Mouse (Mus musculus): ENCODE measurements around the gene AC124502.3. TPM values are rescaled to one million over a fixed set of nuclear protein-coding genes. Genes with fewer than 3 reads are reported as not detected.
A peak's percentile ranks its signal among the peaks of the same experiment; 100 is the strongest.

Gene AC124502.3
- polyA plus RNA-seq, 1 experiment: 1.6 TPM

GRCm38 (mm10) chr19:4990716-4991115 lies 48.0 kb upstream of the AC124502.3 start:
- Histone ChIP-seq H3K79me2 (ENCODE audit: control insufficient read depth, insufficient read depth) (no peaks in the 10 kb centered on the region), H3K27me3 (ENCODE audit: control insufficient read depth, insufficient read depth, insufficient read length) (no peaks in the 10 kb centered on the region), H3K36me3 (ENCODE audit: control insufficient read depth, insufficient read depth) (no peaks in the 10 kb centered on the region), H3ac (ENCODE audit: control insufficient read depth, insufficient read length) (no peak overlapping the region), H3K4me3 (no peak overlapping the region), H3K4me2 (ENCODE audit: low read depth) (no peak overlapping the region)
- no peak for TF ChIP-seq E2F4 (IDR thresholded peaks at IDR 0.05; ENCODE audit: insufficient read depth)
- no peak for TF ChIP-seq MAX (IDR thresholded peaks at IDR 0.05; ENCODE audit: low read depth)
- no peak for TF ChIP-seq MYOG (IDR thresholded peaks at IDR 0.05; ENCODE audit: control insufficient read depth in 1 of 3, insufficient read depth in 1 of 3, insufficient read length in 2 of 3, low read depth in 2 of 3)
- TF ChIP-seq MYOD1 (IDR thresholded peaks at IDR 0.05; ENCODE audit: control insufficient read depth in 1 of 3, insufficient read length in 2 of 3, low read depth in 2 of 3): no peak
- TF ChIP-seq USF1 (IDR thresholded peaks at IDR 0.05; ENCODE audit: low read depth): no peak
- no peak for TF ChIP-seq TCF3 (IDR thresholded peaks at IDR 0.05; ENCODE audit: insufficient read length, low read depth)
- no peak for TF ChIP-seq POLR2AphosphoS2 (IDR thresholded peaks at IDR 0.05; ENCODE audit: insufficient read length, low read depth)
- no peak for TF ChIP-seq REST (IDR thresholded peaks at IDR 0.05; ENCODE audit: insufficient read depth, insufficient read length)
- no peak for TF ChIP-seq CEBPB (IDR thresholded peaks at IDR 0.05; ENCODE audit: insufficient read depth, poor library complexity, severe bottlenecking)
- TF ChIP-seq POLR2A (IDR thresholded peaks at IDR 0.05; ENCODE audit: insufficient read length, low read depth): no peak
- no peak for TF ChIP-seq TCF12 (IDR thresholded peaks at IDR 0.05; ENCODE audit: insufficient read depth, poor library complexity, severe bottlenecking)
- TF ChIP-seq SRF (IDR thresholded peaks at IDR 0.05; ENCODE audit: control insufficient read depth, insufficient read length, low read depth): no peak

- H3K27me3 ChIP-seq (ENCODE audit: control insufficient read depth, insufficient read depth, insufficient read length): no peaks in the 10 kb centered on the region
Observed at GRCm38 (mm10) chr19:4992371-4992770, 46.3 kb upstream of the AC124502.3 start.

GRCm38 (mm10) chr19:4992904-4993303 lies 45.8 kb upstream of the AC124502.3 start:
- Histone ChIP-seq H3ac (ENCODE audit: control insufficient read depth, insufficient read length) (no peak overlapping the region), H3K4me3 (no peak overlapping the region), H3K27me3 (ENCODE audit: control insufficient read depth, insufficient read depth, insufficient read length) (no peaks in the 10 kb centered on the region), H3K4me2 (ENCODE audit: low read depth) (peak overlapping the region; percentile 38), H3K79me2 (ENCODE audit: control insufficient read depth, insufficient read depth) (no peaks in the 10 kb centered on the region), H3K36me3 (ENCODE audit: control insufficient read depth, insufficient read depth) (no peaks in the 10 kb centered on the region)
- TF ChIP-seq POLR2A (IDR thresholded peaks at IDR 0.05; ENCODE audit: insufficient read length, low read depth) (no peak), REST (IDR thresholded peaks at IDR 0.05; ENCODE audit: insufficient read depth, insufficient read length) (no peak), SRF (IDR thresholded peaks at IDR 0.05; ENCODE audit: control insufficient read depth, insufficient read length, low read depth) (no peak), POLR2AphosphoS2 (IDR thresholded peaks at IDR 0.05; ENCODE audit: insufficient read length, low read depth) (no peak), MYOG (IDR thresholded peaks at IDR 0.05; ENCODE audit: control insufficient read depth in 1 of 3, insufficient read depth in 1 of 3, insufficient read length in 2 of 3, low read depth in 2 of 3) (peak in 1 of 3 experiments; percentile 31), MYOD1 (IDR thresholded peaks at IDR 0.05; ENCODE audit: control insufficient read depth in 1 of 3, insufficient read length in 2 of 3, low read depth in 2 of 3) (peak in 1 of 3 experiments; percentile 22), MAX (IDR thresholded peaks at IDR 0.05; ENCODE audit: low read depth) (no peak), E2F4 (IDR thresholded peaks at IDR 0.05; ENCODE audit: insufficient read depth) (no peak)

More at GRCm38 (mm10) chr19:4992371-4992770, 46.3 kb upstream of the AC124502.3 start:
- TF ChIP-seq MYOG (IDR thresholded peaks at IDR 0.05; ENCODE audit: control insufficient read depth in 1 of 3, insufficient read depth in 1 of 3, insufficient read length in 2 of 3, low read depth in 2 of 3) (no peak), POLR2A (IDR thresholded peaks at IDR 0.05; ENCODE audit: insufficient read length, low read depth) (no peak), REST (IDR thresholded peaks at IDR 0.05; ENCODE audit: insufficient read depth, insufficient read length) (peak; percentile 84), SRF (IDR thresholded peaks at IDR 0.05; ENCODE audit: control insufficient read depth, insufficient read length, low read depth) (no peak), USF1 (IDR thresholded peaks at IDR 0.05; ENCODE audit: low read depth) (no peak), TCF12 (IDR thresholded peaks at IDR 0.05; ENCODE audit: insufficient read depth, poor library complexity, severe bottlenecking) (no peak), E2F4 (IDR thresholded peaks at IDR 0.05; ENCODE audit: insufficient read depth) (no peak), MAX (IDR thresholded peaks at IDR 0.05; ENCODE audit: low read depth) (no peak), TCF3 (IDR thresholded peaks at IDR 0.05; ENCODE audit: insufficient read length, low read depth) (no peak)
- Histone ChIP-seq H3K79me2 (ENCODE audit: control insufficient read depth, insufficient read depth) (no peaks in the 10 kb centered on the region), H3K4me2 (ENCODE audit: low read depth) (peak overlapping the region; percentile 38), H3K4me3 (no peak overlapping the region), H3ac (ENCODE audit: control insufficient read depth, insufficient read length) (no peak overlapping the region), H3K36me3 (ENCODE audit: control insufficient read depth, insufficient read depth) (no peaks in the 10 kb centered on the region)

GRCm38 (mm10) chr19:4994043-4994442 lies 44.6 kb upstream of the AC124502.3 start:
- no peaks in the 10 kb centered on the region for H3K79me2 ChIP-seq (ENCODE audit: control insufficient read depth, insufficient read depth)
- H3K4me3 ChIP-seq: no peak overlapping the region
- TF ChIP-seq REST (IDR thresholded peaks at IDR 0.05; ENCODE audit: insufficient read depth, insufficient read length) (no peak), POLR2A (IDR thresholded peaks at IDR 0.05; ENCODE audit: insufficient read length, low read depth) (no peak), SRF (IDR thresholded peaks at IDR 0.05; ENCODE audit: control insufficient read depth, insufficient read length, low read depth) (no peak), E2F4 (IDR thresholded peaks at IDR 0.05; ENCODE audit: insufficient read depth) (no peak), TCF12 (IDR thresholded peaks at IDR 0.05; ENCODE audit: insufficient read depth, poor library complexity, severe bottlenecking) (no peak), CEBPB (IDR thresholded peaks at IDR 0.05; ENCODE audit: insufficient read depth, poor library complexity, severe bottlenecking) (no peak)
- H3K36me3 ChIP-seq (ENCODE audit: control insufficient read depth, insufficient read depth): no peaks in the 10 kb centered on the region
- no peak overlapping the region for H3K4me2 ChIP-seq (ENCODE audit: low read depth)
- H3ac ChIP-seq (ENCODE audit: control insufficient read depth, insufficient read length): no peak overlapping the region
- no peaks in the 10 kb centered on the region for H3K27me3 ChIP-seq (ENCODE audit: control insufficient read depth, insufficient read depth, insufficient read length)

- TF ChIP-seq MYOD1 (IDR thresholded peaks at IDR 0.05; ENCODE audit: control insufficient read depth in 1 of 3, insufficient read length in 2 of 3, low read depth in 2 of 3): peak; percentile 16 to 78 (median 68)
- TF ChIP-seq MYOG (IDR thresholded peaks at IDR 0.05; ENCODE audit: control insufficient read depth in 1 of 3, insufficient read depth in 1 of 3, insufficient read length in 2 of 3, low read depth in 2 of 3): peak; percentile 52 to 84 (median 64)
- peak; percentile 7 for TF ChIP-seq TCF12 (IDR thresholded peaks at IDR 0.05; ENCODE audit: insufficient read depth, poor library complexity, severe bottlenecking)
- no peak for TF ChIP-seq POLR2A (IDR thresholded peaks at IDR 0.05; ENCODE audit: insufficient read length, low read depth)
- TF ChIP-seq E2F4 (IDR thresholded peaks at IDR 0.05; ENCODE audit: insufficient read depth): no peak
- TF ChIP-seq CEBPB (IDR thresholded peaks at IDR 0.05; ENCODE audit: insufficient read depth, poor library complexity, severe bottlenecking): peak; percentile 40; the same call in 1 of the 2 replicates
- no peak for TF ChIP-seq POLR2AphosphoS2 (IDR thresholded peaks at IDR 0.05; ENCODE audit: insufficient read length, low read depth)
- Histone ChIP-seq H3K36me3 (ENCODE audit: control insufficient read depth, insufficient read depth) (no peaks in the 10 kb centered on the region), H3K79me2 (ENCODE audit: control insufficient read depth, insufficient read depth) (no peaks in the 10 kb centered on the region), H3K4me2 (ENCODE audit: low read depth) (peak overlapping the region; percentile 16), H3K27me3 (ENCODE audit: control insufficient read depth, insufficient read depth, insufficient read length) (no peaks in the 10 kb centered on the region), H3ac (ENCODE audit: control insufficient read depth, insufficient read length) (no peak overlapping the region), H3K4me3 (no peak overlapping the region)
Observed at GRCm38 (mm10) chr19:4999445-5000140, 39.1 kb upstream of the AC124502.3 start.
